Mouse (Mus musculus) thymus, adult 2 months (tissue): ENCODE results near the gene Acbd7. TPM values are rescaled to one million over a fixed set of nuclear protein-coding genes. Genes with fewer than 3 reads are reported as not detected.

Experiments
- DNase-seq: peaks from one replicate; pipeline ENCODE4 v3.0.0; 2021
- H3K27ac ChIP-seq: fragments of 200-500 bp; 2 replicates; pipeline ENCODE4 v1.5.1; 2012; ENCODE audit warnings: low read length, control low read depth; ENCODE audit not compliant: control insufficient read depth, insufficient read depth
- H3K27me3 ChIP-seq: fragments of 200-500 bp; 2 replicates; pipeline ENCODE4 v1.6.1; 2012; ENCODE audit warnings: mild to moderate bottlenecking, low read length, moderate library complexity, mixed read lengths; ENCODE audit not compliant: control insufficient read depth, insufficient read depth
- H3K36me3 ChIP-seq: fragments of 200-500 bp; 2 replicates; pipeline ENCODE4 v1.6.1; 2012; ENCODE audit warnings: mild to moderate bottlenecking, low read length, moderate library complexity; ENCODE audit not compliant: control insufficient read depth, insufficient read depth
- H3K4me1 ChIP-seq: fragments of 200-500 bp; replicated peaks from 2 replicates; pipeline ENCODE4 v1.6.1; 2012; ENCODE audit warnings: low read length; ENCODE audit not compliant: control insufficient read depth, insufficient read depth
- H3K4me3 ChIP-seq: fragments of 200-500 bp; 2 replicates; pipeline ENCODE4 v1.5.1; 2012; ENCODE audit warnings: mild to moderate bottlenecking, low read length, control low read depth, moderate library complexity; ENCODE audit not compliant: control insufficient read depth, insufficient read depth
- CTCF ChIP-seq: fragments of 200-500 bp; IDR thresholded peaks from 2 replicates; pipeline ENCODE4 v1.5.1; 2012; ENCODE audit warnings: mild to moderate bottlenecking, control low read depth, low read length, moderate library complexity, borderline replicate concordance; ENCODE audit not compliant: control insufficient read depth, poor library complexity, insufficient read depth; ENCODE audit errors: extremely low read depth
- POLR2A ChIP-seq: fragments of 200-500 bp; IDR thresholded peaks from 2 replicates; pipeline ENCODE4 v1.6.1; 2012; ENCODE audit warnings: mild to moderate bottlenecking, low read length, control low read depth, moderate library complexity; ENCODE audit not compliant: control insufficient read depth, poor library complexity, insufficient read depth; ENCODE audit errors: extremely low read depth
- WGBS: fragments of 180-500 bp; shearing (Covaris S2); methylation state at CpG from one replicate; pipeline ENCODE4 v1.1.7; 2018; 5-methylcytosine and 5-hydroxymethylcytosine counted together
- polyA plus RNA-seq: library from polyadenylated mRNA; depleted of rRNA; stranded (reverse); fragments of >200 nt; gene quantifications from 2 replicates; pipeline ENCODE4 v1.2.3, GENCODE M21; 2012; rRNA removed

Acbd7 gene
- polyA plus RNA-seq: not detected in 2 replicates

GRCm38 (mm10) chr2:3335611-3336301, at the start of gene Acbd7:
Gene Acbd7, plus strand, starts transcription at chr2:3336168.
- peak; percentile 58 for DNase-seq
- WGBS: 4% methylated on average over 20 of the region's 20 CpGs

GRCm38 (mm10) chr2:3286243-3286642, 49.7 kb upstream of the Acbd7 start:
- H3K27me3 ChIP-seq: no peaks in the 10 kb centered on the region
- no peaks in the 10 kb centered on the region for H3K36me3 ChIP-seq
- peaks cover 8% of the 10 kb centered on the region for H3K4me1 ChIP-seq
- 62% methylated on average over 2 of the region's 2 CpGs for WGBS
- no peak for TF ChIP-seq POLR2A
- no peak for TF ChIP-seq CTCF
- no peak overlapping the region for H3K4me3 ChIP-seq
- DNase-seq: no peak
- no peak overlapping the region for H3K27ac ChIP-seq

More at GRCm38 (mm10) chr2:3335611-3336301, at the start of gene Acbd7:
- no peaks in the 10 kb centered on the region for H3K36me3 ChIP-seq
- H3K4me3 ChIP-seq: 0 out of 2 replicates have a peak within 1 kb of the TSS, but pooled peaks have one; percentile 2
- H3K4me1 ChIP-seq: peaks cover 7% of the 10 kb centered on the region
- no peaks in the 10 kb centered on the region for H3K27me3 ChIP-seq
- H3K27ac ChIP-seq: no peak within 1 kb of the TSS
- TF ChIP-seq POLR2A (no peak), CTCF (0 out of 2 replicates have a peak, but pooled peaks have one; percentile 23)

- Histone ChIP-seq H3K27me3 (no peaks in the 10 kb centered on the region), H3K36me3 (no peaks in the 10 kb centered on the region), H3K27ac (no peak overlapping the region), H3K4me1 (peaks cover 2% of the 10 kb centered on the region; the same call in 1 of the 2 replicates), H3K4me3 (no peak overlapping the region)
- TF ChIP-seq CTCF: no peak
- TF ChIP-seq POLR2A: no peak
- 98% methylated on average over 1 of the region's 1 CpGs for WGBS
- no peak for DNase-seq
These were observed 46.4 kb upstream of the Acbd7 start for GRCm38 (mm10) chr2:3289581-3289980.

GRCm38 (mm10) chr2:3292170-3292569, 43.8 kb upstream of the Acbd7 start:
- Histone ChIP-seq H3K4me1 (no peaks in the 10 kb centered on the region), H3K4me3 (no peak overlapping the region), H3K27ac (no peak overlapping the region), H3K27me3 (no peaks in the 10 kb centered on the region), H3K36me3 (no peaks in the 10 kb centered on the region)
- WGBS: 98% methylated on average over 1 of the region's 1 CpGs
- DNase-seq: no peak
- TF ChIP-seq CTCF (no peak), POLR2A (no peak)

- no peak overlapping the region for H3K27ac ChIP-seq
- WGBS: 97% methylated on average over 7 of the region's 7 CpGs
- no peak for DNase-seq
- H3K27me3 ChIP-seq: no peaks in the 10 kb centered on the region
- TF ChIP-seq CTCF (no peak), POLR2A (no peak)
- no peaks in the 10 kb centered on the region for H3K4me1 ChIP-seq
- H3K4me3 ChIP-seq: no peak overlapping the region
- H3K36me3 ChIP-seq: no peaks in the 10 kb centered on the region
These were observed 40.1 kb upstream of the Acbd7 start for GRCm38 (mm10) chr2:3295826-3296225.

GRCm38 (mm10) chr2:3305426-3306025, 30.4 kb upstream of the Acbd7 start:
- Histone ChIP-seq H3K4me3 (no peak overlapping the region), H3K27me3 (no peaks in the 10 kb centered on the region), H3K36me3 (no peaks in the 10 kb centered on the region), H3K4me1 (no peaks in the 10 kb centered on the region), H3K27ac (no peak overlapping the region)
- TF ChIP-seq CTCF (no peak), POLR2A (no peak)
- DNase-seq: no peak
- WGBS: 89% methylated on average over 3 of the region's 3 CpGs

GRCm38 (mm10) chr2:3323132-3323531, 12.8 kb upstream of the Acbd7 start:
- H3K4me1 ChIP-seq: no peaks in the 10 kb centered on the region
- no peak overlapping the region for H3K27ac ChIP-seq
- H3K27me3 ChIP-seq: no peaks in the 10 kb centered on the region
- peaks cover 11% of the 10 kb centered on the region; the same call in 1 of the 2 replicates for H3K36me3 ChIP-seq
- DNase-seq: no peak
- 93% methylated on average over 2 of the region's 2 CpGs for WGBS
- TF ChIP-seq CTCF (no peak), POLR2A (no peak)
- no peak overlapping the region for H3K4me3 ChIP-seq
